Mouse (Mus musculus) hindbrain, embryonic 11.5 days (tissue): ENCODE data around the gene Ccnl2. TPM values are rescaled to one million over a fixed set of nuclear protein-coding genes. Genes with fewer than 3 reads are reported as not detected.
A peak's percentile ranks its signal among the peaks of the same experiment; 100 is the strongest.

Experiments
- ATAC-seq: fragments of 200-750 bp; cut with Nextera tagmentation; 2 replicates; pipeline ENCODE4 v1.8.0; 2017; ENCODE audit warnings: mild to moderate bottlenecking, moderate TSS enrichment, moderate library complexity; ENCODE audit not compliant: low FRiP score
- DNase-seq: peaks from one replicate; pipeline ENCODE4 v3.0.0-alpha.2; 2015; ENCODE audit warnings: low spot score
- H3K27ac ChIP-seq: fragments of 300-500 bp; sonication (generic); 2 replicates; pipeline ENCODE4 v1.5.1; 2014; ENCODE audit warnings: mild to moderate bottlenecking, low read depth, low read length
- H3K27me3 ChIP-seq: fragments of 300-500 bp; sonication (generic); 2 replicates; pipeline ENCODE4 v1.6.1; 2014; ENCODE audit warnings: mild to moderate bottlenecking, low read length, moderate library complexity, mixed read lengths; ENCODE audit not compliant: control insufficient read depth, insufficient read depth
- H3K36me3 ChIP-seq: fragments of 300-500 bp; sonication (generic); 2 replicates; pipeline ENCODE4 v1.6.1; 2014; ENCODE audit warnings: mild to moderate bottlenecking, low read length, moderate library complexity, mixed read lengths; ENCODE audit not compliant: control insufficient read depth, insufficient read depth
- H3K4me1 ChIP-seq: fragments of 300-500 bp; sonication (generic); replicated peaks from 2 replicates; pipeline ENCODE4 v1.6.1; 2014; ENCODE audit warnings: low read length, mixed read lengths; ENCODE audit not compliant: control insufficient read depth, insufficient read depth
- H3K4me2 ChIP-seq: fragments of 300-500 bp; sonication (generic); replicated peaks from 2 replicates; pipeline ENCODE4 v1.6.1; 2014; ENCODE audit warnings: mild to moderate bottlenecking, low read depth, low read length
- H3K4me3 ChIP-seq: fragments of 300-500 bp; sonication (generic); 2 replicates; pipeline ENCODE4 v1.5.1; 2014; ENCODE audit warnings: low read depth, low read length
- H3K9ac ChIP-seq: fragments of 300-500 bp; sonication (generic); 2 replicates; pipeline ENCODE4 v1.6.1; 2014; ENCODE audit warnings: low read depth, low read length
- H3K9me3 ChIP-seq: fragments of 300-500 bp; sonication (generic); 2 replicates; pipeline ENCODE4 v1.6.1; 2016; ENCODE audit warnings: low read length; ENCODE audit not compliant: control insufficient read depth
- WGBS: fragments of 180-500 bp; shearing (Covaris S2); extraction: QIAGEN DNeasy Blood & Tissue Kit; methylation state at CpG from one replicate; pipeline ENCODE4 v1.1.7; 2014; 5-methylcytosine and 5-hydroxymethylcytosine counted together
- polyA plus RNA-seq: library from polyadenylated mRNA; unstranded; fragments of >200 nt; fragmentation: Nextera tagmentation; extraction: Ambion mirVana; gene quantifications from 2 replicates; pipeline ENCODE4 v1.2.1, GENCODE M21; 2014

Gene Ccnl2
- 163 and 170 TPM in 2 replicates for polyA plus RNA-seq

DNA sequence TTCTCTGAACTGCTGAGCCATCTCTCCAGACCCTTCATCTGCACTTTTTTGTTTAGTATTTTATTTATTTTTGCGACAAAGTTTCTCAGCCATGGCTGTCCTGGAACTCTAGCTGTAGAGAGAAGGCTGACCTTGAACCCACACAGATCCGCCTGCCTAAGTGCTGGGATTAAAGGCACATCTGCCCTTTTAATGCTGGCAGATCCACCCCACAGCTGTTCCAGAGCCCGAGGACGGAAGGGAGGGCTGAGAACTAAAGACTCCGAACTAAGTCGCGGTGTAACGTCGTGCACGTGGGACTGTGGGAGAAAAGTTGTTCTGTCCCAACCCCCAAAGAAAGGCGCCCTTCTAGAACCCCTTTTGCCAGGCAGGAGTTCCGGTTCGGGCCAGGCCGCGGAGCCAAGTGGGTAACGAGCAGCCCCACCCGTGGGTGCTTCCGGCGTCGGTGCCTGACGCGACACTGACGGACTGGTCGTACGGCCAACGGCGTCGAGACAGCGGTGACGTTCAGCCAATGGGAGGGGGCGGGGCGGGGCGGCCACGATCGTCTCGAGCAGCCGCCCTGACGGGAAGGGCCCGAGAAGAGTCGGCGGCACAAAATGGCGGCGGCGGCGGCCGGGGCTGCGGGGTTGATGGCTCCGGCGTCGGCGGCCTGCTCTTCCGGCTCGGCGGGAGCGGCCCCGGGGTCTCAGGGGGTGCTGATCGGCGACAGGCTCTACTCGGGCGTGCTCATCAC is at the start of gene Ccnl2:
Ccnl2 (plus strand) TSS at position 561 of the 736 bp plus-strand sequence.
- peaks cover 7% of the 10 kb centered on the region for H3K4me1 ChIP-seq
- peak within 1 kb of the TSS; percentile 93 for H3K4me2 ChIP-seq
- peak within 1 kb of the TSS; percentile 100 for H3K4me3 ChIP-seq
- no peaks in the 10 kb centered on the region for H3K27me3 ChIP-seq
- H3K36me3 ChIP-seq: peaks cover 26% of the 10 kb centered on the region
- no peaks in the 10 kb centered on the region for H3K9me3 ChIP-seq
- under 1% methylated on average over 58 of the region's 60 CpGs for WGBS
- peak within 1 kb of the TSS; percentile 82 for H3K27ac ChIP-seq
- DNase-seq: peak; percentile 97
- peak within 1 kb of the TSS; percentile 99 for H3K9ac ChIP-seq
- peak; percentile 98 for ATAC-seq

DNA sequence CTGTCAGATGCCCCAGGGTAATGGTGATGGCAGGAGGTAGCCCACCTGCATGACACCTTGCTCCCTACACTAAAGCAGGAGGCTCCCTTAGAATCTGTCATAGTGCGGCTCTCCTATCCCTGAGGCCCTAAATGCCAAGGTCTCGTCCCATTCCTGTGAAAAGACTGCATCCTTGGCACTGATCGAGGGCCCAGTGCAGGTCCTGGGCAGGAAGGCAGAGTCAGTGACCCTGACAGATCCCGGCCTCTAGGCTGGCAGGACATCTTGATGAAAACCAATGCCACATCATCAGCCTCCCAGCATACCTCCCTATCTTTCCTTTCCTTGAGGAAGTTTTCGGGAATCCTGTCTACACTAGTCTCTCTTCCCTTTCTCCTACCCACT is 42.8 kb upstream of the Ccnl2 start:
- WGBS: 59% methylated on average over 5 of the region's 5 CpGs
- DNase-seq: no peak
- Histone ChIP-seq H3K4me1 (peaks cover 2% of the 10 kb centered on the region; the same call in 1 of the 2 replicates), H3K9me3 (no peaks in the 10 kb centered on the region), H3K4me2 (peak overlapping the region; percentile 86; the same call in 1 of the 2 replicates), H3K27me3 (peaks cover 16% of the 10 kb centered on the region), H3K4me3 (peak overlapping the region; percentile 52), H3K27ac (no peak overlapping the region), H3K36me3 (no peaks in the 10 kb centered on the region), H3K9ac (peak overlapping the region; percentile 83)
- 0 out of 2 replicates have a peak, but pooled peaks have one; percentile 2 for ATAC-seq

DNA sequence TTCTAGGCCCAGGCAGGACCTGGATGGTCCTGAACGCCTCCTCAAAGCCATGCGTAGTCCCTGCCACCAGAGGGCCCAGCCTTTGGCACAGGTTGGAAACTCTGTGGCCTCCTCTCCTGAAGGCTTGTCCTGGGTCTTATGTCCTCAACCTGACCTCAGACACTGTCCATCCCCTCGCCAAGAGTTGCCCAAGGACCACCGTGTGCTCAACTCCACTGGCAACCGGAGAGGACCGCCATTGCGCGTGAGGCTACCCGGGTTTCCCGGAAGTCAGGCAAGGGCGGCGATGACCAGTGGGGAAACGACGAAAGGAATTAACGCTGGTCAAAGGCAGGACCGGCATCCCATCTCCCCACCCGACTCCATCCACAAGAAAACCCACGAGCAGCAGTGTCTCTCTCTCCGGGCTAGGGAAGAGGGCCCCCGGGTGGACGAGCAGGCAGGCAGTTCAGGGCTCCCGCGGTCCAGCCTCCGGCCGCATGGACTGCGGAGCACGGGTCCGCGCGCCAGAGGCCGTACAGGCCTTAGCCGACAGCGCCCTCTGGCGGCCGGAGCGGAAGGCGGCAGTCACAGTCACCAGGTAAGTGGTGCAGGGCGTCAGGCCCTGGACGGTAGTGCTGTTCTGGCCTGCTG is 42.3 kb upstream of the Ccnl2 start:
- H3K27me3 ChIP-seq: peaks cover 20% of the 10 kb centered on the region
- H3K27ac ChIP-seq: no peak overlapping the region
- no peaks in the 10 kb centered on the region for H3K9me3 ChIP-seq
- H3K36me3 ChIP-seq: no peaks in the 10 kb centered on the region
- peak overlapping the region; percentile 83 for H3K9ac ChIP-seq
- peak; percentile 97 for DNase-seq
- peak overlapping the region; percentile 52 for H3K4me3 ChIP-seq
- peaks cover 2% of the 10 kb centered on the region; the same call in 1 of the 2 replicates for H3K4me1 ChIP-seq
- ATAC-seq: peak; percentile 94
- under 1% methylated on average over 39 of the region's 39 CpGs for WGBS
- peak overlapping the region; percentile 86 for H3K4me2 ChIP-seq

DNA sequence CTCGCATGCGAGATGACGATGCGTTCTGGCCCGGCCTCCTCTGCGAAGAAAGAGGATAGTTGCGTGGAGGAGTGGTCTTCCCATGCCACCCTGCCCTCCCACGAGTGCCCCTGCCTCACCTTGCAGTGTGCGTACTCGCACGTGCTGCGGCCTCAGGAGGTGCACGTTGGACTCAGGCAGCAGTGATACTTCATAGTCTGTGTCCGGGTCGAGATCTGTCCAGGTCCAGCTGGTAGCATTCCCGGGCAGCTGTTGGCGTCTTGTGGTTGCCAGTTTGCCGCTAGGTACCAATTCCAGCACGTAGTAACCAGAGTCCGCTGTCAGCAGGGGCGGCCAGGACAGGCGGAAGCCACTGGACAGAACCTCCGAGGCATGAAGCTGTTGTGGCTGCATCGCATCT is 41.7 kb upstream of the Ccnl2 start:
- Histone ChIP-seq H3K4me2 (peak overlapping the region; percentile 86), H3K9ac (peak overlapping the region; percentile 83), H3K4me3 (peak overlapping the region; percentile 52), H3K36me3 (no peaks in the 10 kb centered on the region), H3K9me3 (no peaks in the 10 kb centered on the region), H3K4me1 (peaks cover 2% of the 10 kb centered on the region; the same call in 1 of the 2 replicates), H3K27me3 (peaks cover 26% of the 10 kb centered on the region), H3K27ac (no peak overlapping the region)
- DNase-seq (no peak), ATAC-seq (no peak)
- WGBS: 46% methylated on average over 24 of the region's 24 CpGs

DNA sequence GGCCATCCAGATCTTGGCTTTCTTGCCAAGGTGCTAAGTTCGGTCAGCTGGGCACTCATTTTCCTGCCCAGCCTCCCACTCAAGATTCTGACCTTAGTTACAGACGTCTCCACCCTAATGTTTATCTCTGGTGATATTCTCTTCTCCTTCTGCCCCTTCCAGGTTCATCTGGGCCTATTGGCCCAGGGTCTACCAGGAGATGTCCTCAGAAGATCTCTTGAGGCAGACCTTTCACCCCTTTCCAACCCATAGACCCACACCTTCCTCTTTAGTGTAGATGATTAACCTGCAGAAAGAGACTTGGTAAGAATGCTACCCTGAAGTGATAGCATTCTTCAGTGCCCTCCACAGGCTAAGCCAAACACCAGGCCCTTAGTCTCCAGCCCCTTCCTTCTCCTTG is 40.6 kb upstream of the Ccnl2 start:
- Histone ChIP-seq H3K9ac (no peak overlapping the region), H3K36me3 (no peaks in the 10 kb centered on the region), H3K27me3 (peaks cover 26% of the 10 kb centered on the region), H3K9me3 (no peaks in the 10 kb centered on the region), H3K4me1 (peaks cover 2% of the 10 kb centered on the region; the same call in 1 of the 2 replicates), H3K4me3 (no peak overlapping the region), H3K27ac (no peak overlapping the region), H3K4me2 (no peak overlapping the region)
- DNase-seq (no peak), ATAC-seq (no peak)
- 86% methylated on average over 2 of the region's 2 CpGs for WGBS

DNA sequence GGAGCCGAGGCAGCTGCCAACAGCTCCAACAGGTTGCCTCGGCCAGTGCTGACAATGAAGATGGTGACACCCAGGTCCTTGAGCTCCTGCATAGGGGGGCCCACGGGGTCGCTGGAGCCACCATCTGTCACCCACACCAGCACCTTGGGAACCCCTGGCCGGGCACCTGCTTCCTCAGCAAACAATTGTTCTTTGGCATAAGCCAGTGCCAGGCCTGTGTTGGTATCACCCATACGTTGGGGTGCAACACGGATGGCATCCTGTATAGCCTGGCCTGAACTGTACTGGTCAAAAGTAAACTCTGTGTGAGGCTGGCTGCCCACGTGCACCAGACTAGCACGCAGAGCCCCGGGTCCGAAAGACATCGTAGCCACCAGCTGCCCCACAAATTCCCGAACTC is 39.5 kb upstream of the Ccnl2 start:
- no peak for ATAC-seq
- Histone ChIP-seq H3K36me3 (no peaks in the 10 kb centered on the region), H3K4me2 (no peak overlapping the region), H3K9ac (no peak overlapping the region), H3K4me3 (no peak overlapping the region), H3K27ac (no peak overlapping the region), H3K9me3 (no peaks in the 10 kb centered on the region), H3K27me3 (peaks cover 26% of the 10 kb centered on the region), H3K4me1 (peaks cover 2% of the 10 kb centered on the region; the same call in 1 of the 2 replicates)
- WGBS: 89% methylated on average over 13 of the region's 13 CpGs
- no peak for DNase-seq

DNA sequence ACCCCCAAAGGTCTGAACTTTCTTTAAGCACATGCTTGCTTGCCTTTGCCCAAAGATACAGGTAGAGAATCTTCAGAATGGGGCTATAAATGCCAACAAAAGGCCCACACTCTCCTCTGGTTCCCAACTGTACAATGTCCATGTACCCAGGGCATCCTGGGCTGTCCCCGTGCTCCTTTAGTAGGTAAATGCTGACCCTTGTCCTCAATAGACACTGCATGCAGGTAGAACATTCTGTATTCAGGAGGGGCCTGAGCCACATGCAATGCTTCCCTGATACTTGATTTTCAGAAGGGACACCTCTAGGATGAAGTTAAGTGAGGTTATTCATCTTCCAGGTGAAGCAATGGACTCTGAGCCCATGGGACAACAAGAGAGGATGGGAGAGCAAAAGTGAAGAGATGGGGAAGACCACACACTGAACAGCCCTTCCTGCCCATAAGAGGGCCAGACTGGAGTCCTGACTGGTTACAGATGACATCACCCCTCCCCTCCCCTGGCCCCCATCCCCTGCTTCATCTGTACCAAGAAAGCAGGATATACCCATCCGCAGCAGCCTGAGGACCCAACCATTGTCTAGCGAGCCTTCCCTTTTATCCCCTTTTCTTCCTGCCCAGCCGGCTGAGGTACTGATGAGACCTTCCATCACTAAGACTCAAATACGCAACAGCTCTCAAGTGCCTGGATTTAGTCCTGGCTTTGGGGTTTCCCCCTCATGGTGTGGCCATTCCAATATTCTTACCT is 38.8 kb upstream of the Ccnl2 start:
- Histone ChIP-seq H3K27me3 (peaks cover 26% of the 10 kb centered on the region), H3K9ac (no peak overlapping the region), H3K36me3 (no peaks in the 10 kb centered on the region), H3K4me2 (no peak overlapping the region), H3K9me3 (no peaks in the 10 kb centered on the region), H3K27ac (no peak overlapping the region), H3K4me1 (peaks cover 2% of the 10 kb centered on the region; the same call in 1 of the 2 replicates), H3K4me3 (no peak overlapping the region; the same call in 1 of the 2 replicates)
- ATAC-seq: no peak
- DNase-seq: no peak
- WGBS: 44% methylated on average over 5 of the region's 5 CpGs

DNA sequence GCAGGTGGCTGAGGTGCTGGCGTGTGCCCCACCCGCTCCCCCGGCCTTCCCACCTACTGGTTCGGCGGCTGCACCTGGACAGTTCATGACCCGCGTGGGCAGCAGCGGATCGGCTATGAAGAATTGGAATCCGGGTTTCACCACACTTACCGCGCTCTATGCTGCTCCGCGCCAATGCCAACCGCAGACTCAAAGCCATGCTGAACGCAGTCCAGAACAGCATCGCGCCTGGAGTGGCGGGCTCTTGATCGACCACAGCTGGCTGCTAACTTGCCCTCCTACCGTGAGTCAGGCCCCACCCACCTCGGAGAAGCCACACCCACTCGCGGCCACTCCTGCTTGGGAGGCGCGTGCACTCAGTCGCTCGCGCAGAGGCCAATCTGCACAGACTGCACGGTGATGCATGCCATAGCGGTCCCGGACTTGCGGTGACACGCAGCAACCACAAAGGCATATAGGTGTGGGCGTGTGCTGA is 38.0 kb upstream of the Ccnl2 start, which contains the start of gene Vwa1:
Vwa1 (minus strand) TSS at position 419 of the 475 bp plus-strand sequence.
- Histone ChIP-seq H3K36me3 (no peaks in the 10 kb centered on the region), H3K4me1 (peaks cover 2% of the 10 kb centered on the region; the same call in 1 of the 2 replicates), H3K4me2 (peak within 1 kb of the TSS; percentile 42), H3K9ac (no peak within 1 kb of the TSS; the same call in 1 of the 2 replicates), H3K9me3 (no peaks in the 10 kb centered on the region), H3K27me3 (peaks cover 26% of the 10 kb centered on the region), H3K27ac (0 out of 2 replicates have a peak within 1 kb of the TSS, but pooled peaks have one; percentile 13), H3K4me3 (peak within 1 kb of the TSS; percentile 24)
- DNase-seq (peak; percentile 78), ATAC-seq (peak; percentile 41)
- 1% methylated on average over 35 of the region's 35 CpGs for WGBS
